Mouse (Mus musculus) liver, embryonic 14.5 days (tissue): ENCODE measurements at regions not wholly inside any gene's neighbourhood (a gene's known extent, or its start where the extent isn't known, plus 50 kb on each side); places are given as distances from the start of the nearest gene placed in this dataset.

ENCODE experiments used
- ATAC-seq: fragments of 200-750 bp; cut with Nextera tagmentation; 2 replicates; pipeline ENCODE4 v1.8.0; 2017; ENCODE audit warnings: moderate number of reproducible peaks, mild to moderate bottlenecking, moderate library complexity; ENCODE audit not compliant: insufficient read depth
- DNase-seq, 3 experiments: peaks; one replicate each; pipeline ENCODE4 v3.0.0-alpha.2; 2012 to 2013; ENCODE audit warnings: low read depth in 3 of 3, low spot score in 3 of 3
- H3K27ac ChIP-seq: fragments of 300-500 bp; sonication (generic); 2 replicates; pipeline ENCODE4 v1.5.1; 2014; ENCODE audit warnings: moderate library complexity, mild to moderate bottlenecking, control low read depth, inconsistent platforms
- H3K27me3 ChIP-seq: fragments of 300-500 bp; sonication (generic); 2 replicates; pipeline ENCODE4 v1.6.1; 2014; ENCODE audit warnings: mild to moderate bottlenecking, low read length, moderate library complexity; ENCODE audit not compliant: control insufficient read depth, insufficient read depth
- H3K36me3 ChIP-seq: fragments of 300-500 bp; sonication (generic); replicated peaks from 2 replicates; pipeline ENCODE4 v1.6.1; 2014; ENCODE audit warnings: low read depth; ENCODE audit not compliant: control insufficient read depth, insufficient read depth
- H3K4me1 ChIP-seq, 2 experiments: fragments of 200-500 bp in 1 of 2; fragments of 300-500 bp in 1 of 2; sonication (generic) in 1 of 2; replicated peaks; 2 replicates each; pipeline ENCODE4 v1.6.1; 2012 to 2014; ENCODE audit warnings: antibody characterized with exemption in 1 of 2, inconsistent platforms in 1 of 2, low read length in 1 of 2; ENCODE audit not compliant: control insufficient read depth in 2 of 2, insufficient read depth in 2 of 2
- H3K4me2 ChIP-seq: fragments of 300-500 bp; sonication (generic); 2 replicates; pipeline ENCODE4 v1.6.1; 2014; ENCODE audit warnings: low read depth, mild to moderate bottlenecking, control low read depth, moderate library complexity
- H3K4me3 ChIP-seq, 2 experiments: fragments of 200-500 bp in 1 of 2; fragments of 300-500 bp in 1 of 2; sonication (generic) in 1 of 2; 2 replicates each; pipeline ENCODE4 v1.5.1; 2012 to 2014; ENCODE audit warnings: low read depth in 2 of 2, low read length in 2 of 2, mild to moderate bottlenecking in 2 of 2, control low read depth in 1 of 2, inconsistent platforms in 1 of 2, moderate library complexity in 1 of 2; ENCODE audit not compliant: insufficient read depth in 1 of 2
- H3K9ac ChIP-seq: fragments of 300-500 bp; sonication (generic); replicated peaks from 2 replicates; pipeline ENCODE4 v1.6.1; 2014; ENCODE audit warnings: mild to moderate bottlenecking, control low read depth, moderate library complexity
- H3K9me3 ChIP-seq: fragments of 300-500 bp; sonication (generic); 2 replicates; pipeline ENCODE4 v1.6.1; 2016; ENCODE audit warnings: low read length, mixed read lengths; ENCODE audit not compliant: control insufficient read depth
- CTCF ChIP-seq: IDR thresholded peaks from 2 replicates; pipeline ENCODE4 v1.5.1; 2016; ENCODE audit warnings: antibody characterized with exemption, low read depth, control low read depth
- EP300 ChIP-seq: IDR thresholded peaks from 2 replicates; pipeline ENCODE4 v1.6.1; 2016; ENCODE audit warnings: antibody characterized with exemption, low read depth
- WGBS: fragments of 180-500 bp; shearing (Covaris S2); extraction: QIAGEN DNeasy Blood & Tissue Kit; methylation state at CpG from one replicate; pipeline ENCODE4 v1.1.7; 2014; ENCODE audit not compliant: insufficient replicate concordance; 5-methylcytosine and 5-hydroxymethylcytosine counted together

- H3K9me3 ChIP-seq, result no peaks in the 10 kb centered on the region
- WGBS, result 59% methylated on average over 6 of the region's 6 CpGs
Observed at GRCm38 (mm10) chr8:104049181-104049580, 52.2 kb upstream of the Cdh5 start.

GRCm38 (mm10) chr8:104050694-104051539, 50.5 kb upstream of the Cdh5 start:
- Histone ChIP-seq H3K9me3 (no peaks in the 10 kb centered on the region), H3K4me2 (no peak overlapping the region), H3K9ac (no peak overlapping the region), H3K4me1 (no peaks in the 10 kb centered on the region), H3K27ac (no peak overlapping the region), H3K27me3 (no peaks in the 10 kb centered on the region), H3K4me3 (no peak overlapping the region), H3K36me3 (no peaks in the 10 kb centered on the region)
- WGBS, result 28% methylated on average over 15 of the region's 15 CpGs
- no peak for ATAC-seq
- DNase-seq, result peak in 1 of 3 experiments; percentile 16
- no peak for TF ChIP-seq EP300
- peak; percentile 83 for TF ChIP-seq CTCF

More at GRCm38 (mm10) chr8:104049181-104049580, 52.2 kb upstream of the Cdh5 start:
- TF ChIP-seq CTCF (no peak), EP300 (no peak)
- no peaks in the 10 kb centered on the region for H3K4me1 ChIP-seq
- no peak for DNase-seq
- H3K27me3 ChIP-seq, result no peaks in the 10 kb centered on the region
- no peak overlapping the region for H3K27ac ChIP-seq
- no peak for ATAC-seq
- H3K9ac ChIP-seq, result no peak overlapping the region
- H3K4me3 ChIP-seq, result no peak overlapping the region
- no peaks in the 10 kb centered on the region for H3K36me3 ChIP-seq
- no peak overlapping the region for H3K4me2 ChIP-seq

- H3K4me3 ChIP-seq, result no peak overlapping the region
- DNase-seq (no peak), ATAC-seq (no peak)
- H3K27me3 ChIP-seq, result no peaks in the 10 kb centered on the region
- no peak overlapping the region for H3K9ac ChIP-seq
- no peak for TF ChIP-seq CTCF
- TF ChIP-seq EP300, result no peak
- H3K27ac ChIP-seq, result no peak overlapping the region
- H3K9me3 ChIP-seq, result no peaks in the 10 kb centered on the region
- H3K36me3 ChIP-seq, result no peaks in the 10 kb centered on the region
- no peaks in the 10 kb centered on the region for H3K4me1 ChIP-seq
- 47% methylated on average over 5 of the region's 5 CpGs for whole genome bisulfite sequencing
- no peak overlapping the region for H3K4me2 ChIP-seq
Observed at GRCm38 (mm10) chr8:104051540-104051882, 49.9 kb upstream of the Cdh5 start.
